Mouse (Mus musculus): Measurements from ENCODE around the gene Ndnf. TPM values are rescaled to one million over a fixed set of nuclear protein-coding genes. Genes with fewer than 3 reads are reported as not detected.

The Ndnf gene
- 7.4 and 7.9 TPM in 2 replicates for polyA plus RNA-seq (2015; fragmentation: Nextera tagmentation; extraction: Ambion mirVana)

DNA sequence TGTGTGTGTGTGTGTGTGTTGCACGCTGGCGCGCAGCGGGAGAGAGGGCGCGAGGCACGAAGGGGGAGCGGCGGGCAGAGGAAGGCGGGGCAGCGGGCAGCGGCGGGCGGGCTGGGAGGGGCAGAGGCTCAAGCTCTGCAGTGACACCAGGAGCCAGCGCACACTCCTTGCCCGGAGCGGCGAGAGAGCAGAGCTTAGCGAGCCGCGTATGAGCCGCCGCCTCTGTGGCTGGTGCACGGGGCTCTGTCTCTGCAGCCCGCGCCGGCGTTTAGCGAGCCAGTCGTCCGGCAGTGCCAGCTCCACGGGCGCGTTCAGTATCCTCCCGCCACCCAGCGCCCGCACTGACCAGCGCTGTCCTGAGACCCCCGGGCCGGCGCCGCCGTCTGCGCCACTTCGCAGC, at the start of gene Ndnf:
Gene Ndnf, plus strand, starts transcription at position 140 of the 400 bp plus-strand sequence.
- peak; percentile 82 for ATAC-seq (ENCODE audit: insufficient number of reproducible peaks, low FRiP score, low TSS enrichment, low read depth)
- no peaks in the 10 kb centered on the region for H3K36me3 ChIP-seq
- H3K4me2 ChIP-seq, result peak within 1 kb of the TSS; percentile 93
- H3K4me1 ChIP-seq, result peaks cover 13% of the 10 kb centered on the region
- WGBS, result 0% methylated on average over 30 of the region's 45 CpGs
- peak within 1 kb of the TSS; percentile 60 for H3K27ac ChIP-seq
- H3K27me3 ChIP-seq, result no peaks in the 10 kb centered on the region
- H3K9me3 ChIP-seq, result no peaks in the 10 kb centered on the region
- peak within 1 kb of the TSS; percentile 47 for H3K9ac ChIP-seq
- peak within 1 kb of the TSS; percentile 58 for H3K4me3 ChIP-seq

DNA sequence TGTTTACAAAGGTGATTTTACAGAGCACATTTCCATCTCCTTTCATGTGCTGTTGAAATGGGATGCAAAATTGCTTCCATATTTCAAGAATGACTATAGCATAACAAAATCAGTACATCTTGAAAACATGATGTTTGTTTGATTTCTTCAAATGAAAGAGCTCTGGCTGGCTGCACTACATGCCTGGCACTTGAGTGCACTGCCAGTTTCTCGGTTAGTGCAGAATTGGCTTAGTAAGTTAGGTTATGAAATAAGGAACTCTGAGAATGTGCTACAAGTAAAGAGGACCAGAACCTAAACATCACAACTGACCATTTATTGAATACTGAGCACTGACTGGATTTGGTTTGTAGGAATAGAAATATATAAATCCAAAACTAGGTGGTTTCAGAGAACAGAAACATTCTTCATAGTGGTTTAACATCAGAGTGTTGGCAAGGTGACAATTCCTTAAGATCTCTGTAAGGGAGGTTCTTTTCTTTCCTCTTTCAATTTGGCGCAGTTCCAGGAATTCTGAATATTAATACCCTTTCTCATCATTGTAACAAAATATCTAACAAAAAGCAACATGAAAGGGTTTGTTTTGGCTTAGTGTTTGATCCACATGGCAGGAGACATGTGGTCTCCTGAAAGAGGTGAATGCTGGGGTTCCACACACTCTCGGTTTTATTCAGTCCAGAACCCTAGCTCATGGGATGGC, 48.2 kb upstream of the Ndnf start:
- H3K4me3 ChIP-seq, result no peak overlapping the region
- no peak overlapping the region for H3K9ac ChIP-seq
- no peaks in the 10 kb centered on the region for H3K27me3 ChIP-seq
- no peak overlapping the region for H3K27ac ChIP-seq
- H3K4me1 ChIP-seq, result no peaks in the 10 kb centered on the region
- H3K36me3 ChIP-seq, result no peaks in the 10 kb centered on the region
- ATAC-seq (ENCODE audit: insufficient number of reproducible peaks, low FRiP score, low TSS enrichment, low read depth), result no peak
- 64% methylated on average over 3 of the region's 3 CpGs for WGBS
- no peaks in the 10 kb centered on the region for H3K9me3 ChIP-seq
- H3K4me2 ChIP-seq, result no peak overlapping the region

DNA sequence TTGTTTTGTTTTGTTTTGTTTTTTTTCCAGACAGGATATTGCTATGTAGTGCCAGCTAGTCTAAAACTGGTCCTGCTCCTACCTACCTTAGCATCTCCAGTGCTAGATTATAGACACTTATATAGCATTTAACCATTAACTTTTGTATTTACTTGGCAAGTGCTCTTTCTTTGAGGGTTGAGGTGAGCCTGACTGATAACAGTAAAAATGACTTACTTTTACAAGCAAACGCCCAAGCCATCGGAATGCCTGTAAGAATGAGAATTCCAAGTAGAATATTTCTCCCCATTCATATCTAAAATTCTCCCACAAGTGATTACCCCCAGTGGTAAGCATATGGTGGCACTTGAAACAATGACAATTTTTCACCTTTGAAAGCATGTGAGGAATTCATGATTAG, 40.8 kb upstream of the Ndnf start:
- Histone ChIP-seq H3K27ac (no peak overlapping the region), H3K4me3 (no peak overlapping the region), H3K9ac (no peak overlapping the region), H3K4me1 (no peaks in the 10 kb centered on the region), H3K36me3 (no peaks in the 10 kb centered on the region), H3K4me2 (no peak overlapping the region), H3K27me3 (no peaks in the 10 kb centered on the region), H3K9me3 (no peaks in the 10 kb centered on the region)
- WGBS, result 83% methylated on average over 2 of the region's 2 CpGs
- ATAC-seq (ENCODE audit: insufficient number of reproducible peaks, low FRiP score, low TSS enrichment, low read depth), result no peak

DNA sequence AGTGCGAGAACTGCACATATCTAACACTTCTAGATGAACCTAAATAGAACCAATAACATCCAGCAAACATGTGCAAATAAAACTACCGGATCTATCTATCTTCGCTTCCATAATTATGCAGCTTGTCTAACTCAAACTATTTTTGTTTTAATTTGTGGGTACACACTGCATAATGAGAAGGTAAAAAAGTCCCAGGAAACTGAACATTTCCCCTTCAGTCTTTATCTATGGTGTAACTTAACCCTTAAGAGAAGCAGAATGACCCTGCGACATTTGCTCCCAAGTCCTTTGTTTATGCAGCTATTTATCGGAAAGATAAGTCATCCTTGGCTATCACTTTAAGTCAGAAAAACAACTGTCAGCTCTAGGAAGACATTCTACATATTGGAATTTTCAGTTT, 39.2 kb upstream of the Ndnf start:
- no peak overlapping the region for H3K4me2 ChIP-seq
- no peaks in the 10 kb centered on the region for H3K9me3 ChIP-seq
- H3K36me3 ChIP-seq, result no peaks in the 10 kb centered on the region
- no peaks in the 10 kb centered on the region for H3K27me3 ChIP-seq
- H3K9ac ChIP-seq, result no peak overlapping the region
- no peak overlapping the region for H3K4me3 ChIP-seq
- H3K27ac ChIP-seq, result no peak overlapping the region
- no peak for ATAC-seq (ENCODE audit: insufficient number of reproducible peaks, low FRiP score, low TSS enrichment, low read depth)
- 80% methylated on average over 5 of the region's 5 CpGs for WGBS
- no peaks in the 10 kb centered on the region for H3K4me1 ChIP-seq

DNA sequence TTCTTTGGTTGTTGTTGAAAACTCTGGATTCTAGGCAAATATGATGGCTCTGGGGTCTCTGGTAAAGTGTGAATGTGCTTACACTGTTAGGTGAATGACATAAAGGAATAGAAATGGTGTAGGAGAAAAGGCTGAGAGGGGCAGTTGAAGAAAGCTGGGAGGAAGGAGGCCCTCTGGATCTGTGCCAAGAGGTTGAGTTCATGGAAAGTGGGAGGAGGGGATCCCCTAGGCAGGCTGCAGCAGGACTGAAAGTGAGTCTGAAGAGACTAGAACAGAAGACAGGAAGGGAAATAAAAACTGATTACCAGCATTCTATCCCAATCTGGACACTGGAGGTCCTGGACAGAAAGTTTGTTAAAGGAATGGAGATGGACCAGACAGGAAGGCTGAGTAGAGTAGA, 29.0 kb upstream of the Ndnf start:
- Histone ChIP-seq H3K9ac (no peak overlapping the region), H3K4me2 (no peak overlapping the region), H3K27me3 (no peaks in the 10 kb centered on the region), H3K27ac (no peak overlapping the region), H3K9me3 (no peaks in the 10 kb centered on the region), H3K4me3 (no peak overlapping the region), H3K4me1 (no peaks in the 10 kb centered on the region), H3K36me3 (no peaks in the 10 kb centered on the region)
- no peak for ATAC-seq (ENCODE audit: insufficient number of reproducible peaks, low FRiP score, low TSS enrichment, low read depth)

DNA sequence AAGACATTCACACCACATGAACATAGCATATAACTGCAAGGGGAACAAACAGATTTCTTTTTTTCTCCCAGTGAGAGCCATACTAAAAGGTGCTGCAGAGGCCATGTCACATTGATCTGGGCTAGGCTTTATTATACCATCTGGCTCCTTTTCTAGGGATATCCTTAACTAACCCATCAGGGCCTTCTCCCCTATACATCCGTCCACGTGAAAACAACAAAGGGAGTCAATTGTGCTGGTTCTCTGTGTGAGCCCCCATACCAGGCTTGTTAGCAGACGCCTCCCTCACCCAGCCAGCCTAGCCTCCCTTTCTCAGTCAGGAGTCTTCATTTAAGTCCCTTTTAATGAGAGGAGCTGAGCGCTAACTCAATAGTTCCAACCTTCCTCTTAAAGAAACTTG, 27.3 kb upstream of the Ndnf start:
- no peak for ATAC-seq (ENCODE audit: insufficient number of reproducible peaks, low FRiP score, low TSS enrichment, low read depth)
- Histone ChIP-seq H3K4me2 (no peak overlapping the region), H3K9ac (no peak overlapping the region), H3K9me3 (no peaks in the 10 kb centered on the region), H3K4me3 (no peak overlapping the region), H3K36me3 (no peaks in the 10 kb centered on the region), H3K4me1 (no peaks in the 10 kb centered on the region), H3K27me3 (no peaks in the 10 kb centered on the region), H3K27ac (no peak overlapping the region)
- WGBS, result 61% methylated on average over 4 of the region's 4 CpGs

DNA sequence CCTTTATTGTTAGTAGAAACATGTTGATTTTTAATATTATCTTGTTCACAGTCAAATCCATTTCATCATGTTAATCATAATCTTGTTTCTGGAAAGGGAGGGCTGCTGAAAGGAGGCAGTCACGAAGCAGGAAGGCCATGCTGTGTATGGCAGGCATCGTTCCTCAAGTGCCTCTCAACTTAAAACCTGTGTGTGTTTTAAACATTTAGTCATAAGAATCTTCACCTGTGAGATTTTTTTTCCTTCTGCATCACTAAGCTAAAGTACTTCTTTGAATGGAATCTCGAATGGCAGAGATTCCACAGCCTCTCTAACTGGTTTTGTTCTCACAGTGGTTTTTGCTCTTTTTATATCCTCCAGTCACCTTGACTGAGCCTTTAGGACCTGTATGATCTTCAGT, 25.0 kb upstream of the Ndnf start:
- Histone ChIP-seq H3K4me3 (no peak overlapping the region), H3K36me3 (no peaks in the 10 kb centered on the region), H3K9me3 (no peaks in the 10 kb centered on the region), H3K4me1 (no peaks in the 10 kb centered on the region), H3K9ac (no peak overlapping the region), H3K27me3 (no peaks in the 10 kb centered on the region), H3K27ac (no peak overlapping the region), H3K4me2 (no peak overlapping the region)
- no peak for ATAC-seq (ENCODE audit: insufficient number of reproducible peaks, low FRiP score, low TSS enrichment, low read depth)
- WGBS, result 79% methylated on average over 3 of the region's 3 CpGs

DNA sequence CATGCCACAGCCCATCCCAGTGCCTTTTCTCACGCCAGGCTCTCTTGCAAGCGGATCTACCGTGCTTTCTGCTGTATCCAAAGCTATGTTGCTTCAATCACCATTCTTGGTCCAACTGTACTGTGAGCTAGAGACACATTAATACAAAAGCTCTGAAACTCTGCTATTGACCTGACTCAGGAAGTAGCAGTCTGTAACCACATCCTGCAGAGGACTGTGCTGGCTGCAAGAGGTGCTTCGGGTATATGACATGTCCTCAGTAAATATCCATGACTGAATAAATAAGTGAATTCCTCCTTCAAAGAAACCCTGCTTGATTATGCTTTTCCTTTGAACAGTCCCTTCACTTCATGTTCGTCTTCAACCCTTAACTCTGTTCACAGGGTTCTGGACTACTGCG, 23.7 kb upstream of the Ndnf start:
- 80% methylated on average over 6 of the region's 6 CpGs for WGBS
- no peak overlapping the region for H3K27ac ChIP-seq
- H3K4me3 ChIP-seq, result no peak overlapping the region
- no peaks in the 10 kb centered on the region for H3K27me3 ChIP-seq
- H3K4me1 ChIP-seq, result no peaks in the 10 kb centered on the region
- H3K36me3 ChIP-seq, result no peaks in the 10 kb centered on the region
- no peak overlapping the region for H3K9ac ChIP-seq
- H3K4me2 ChIP-seq, result no peak overlapping the region
- no peak for ATAC-seq (ENCODE audit: insufficient number of reproducible peaks, low FRiP score, low TSS enrichment, low read depth)
- no peaks in the 10 kb centered on the region for H3K9me3 ChIP-seq

DNA sequence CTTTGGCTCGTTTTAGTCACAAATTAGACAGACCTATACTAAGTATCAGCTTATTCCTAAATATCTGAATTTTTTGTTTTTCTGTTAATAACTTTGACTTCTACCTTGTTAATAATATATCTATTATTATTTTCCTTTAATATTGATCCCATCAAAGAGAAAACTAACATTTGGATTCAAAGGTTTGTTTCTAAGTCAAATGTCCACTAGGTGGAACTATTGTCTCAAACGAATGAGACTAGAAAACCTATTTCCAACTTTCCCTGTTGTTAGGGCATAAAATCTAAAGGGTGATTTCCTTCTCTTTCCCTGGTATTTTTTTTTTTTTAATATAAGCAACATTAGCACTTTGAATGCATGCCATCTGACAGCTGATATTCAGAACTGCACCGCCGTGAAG, 20.0 kb upstream of the Ndnf start:
- no peak overlapping the region for H3K9ac ChIP-seq
- H3K27ac ChIP-seq, result no peak overlapping the region
- H3K27me3 ChIP-seq, result no peaks in the 10 kb centered on the region
- H3K4me3 ChIP-seq, result no peak overlapping the region
- no peaks in the 10 kb centered on the region for H3K36me3 ChIP-seq
- H3K4me1 ChIP-seq, result no peaks in the 10 kb centered on the region
- no peaks in the 10 kb centered on the region for H3K9me3 ChIP-seq
- ATAC-seq (ENCODE audit: insufficient number of reproducible peaks, low FRiP score, low TSS enrichment, low read depth), result no peak
- 32% methylated on average over 4 of the region's 4 CpGs for WGBS
- no peak overlapping the region for H3K4me2 ChIP-seq

DNA sequence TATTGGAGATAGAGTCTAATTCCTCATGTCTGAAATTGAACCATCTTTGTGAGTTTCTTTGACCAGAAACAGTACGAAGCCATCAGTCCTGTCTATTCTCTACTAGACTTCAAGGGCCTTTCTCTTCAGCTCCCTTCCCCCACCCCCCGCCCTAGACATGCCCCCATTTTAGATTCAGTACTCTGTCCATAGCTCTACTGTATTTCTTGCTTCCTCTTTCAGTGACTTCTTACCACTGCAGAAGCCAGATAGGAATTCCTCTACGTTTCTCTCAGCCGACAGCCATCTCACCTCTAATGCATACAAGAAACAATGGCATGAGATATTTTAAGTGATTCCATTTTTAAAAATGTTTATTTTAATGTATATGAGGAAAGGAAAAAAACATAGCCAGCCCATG, 10.1 kb upstream of the Ndnf start:
- Histone ChIP-seq H3K9ac (no peak overlapping the region), H3K4me3 (no peak overlapping the region), H3K27me3 (no peaks in the 10 kb centered on the region), H3K36me3 (no peaks in the 10 kb centered on the region), H3K9me3 (no peaks in the 10 kb centered on the region), H3K4me2 (no peak overlapping the region), H3K4me1 (no peaks in the 10 kb centered on the region), H3K27ac (no peak overlapping the region)
- WGBS, result 76% methylated on average over 4 of the region's 4 CpGs
- ATAC-seq (ENCODE audit: insufficient number of reproducible peaks, low FRiP score, low TSS enrichment, low read depth), result no peak

DNA sequence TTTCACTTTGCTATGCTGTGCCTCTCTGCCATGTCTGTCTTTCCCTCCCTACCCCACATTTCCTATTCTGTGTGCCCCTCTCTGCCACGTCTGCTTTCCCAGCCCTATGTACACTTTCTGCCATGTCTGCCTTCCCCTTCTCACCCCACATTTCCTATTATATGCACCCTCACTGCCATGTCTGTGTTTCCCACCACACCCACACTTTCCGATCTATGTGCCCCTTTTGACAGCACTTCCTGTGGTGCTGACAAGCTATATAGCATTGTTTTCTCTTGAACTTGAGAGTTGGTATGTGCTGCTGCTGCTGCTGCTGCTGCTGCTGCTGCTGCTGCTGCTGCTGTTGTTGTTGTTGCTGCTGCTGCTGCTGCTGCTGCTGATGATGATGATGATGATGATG, 9.3 kb upstream of the Ndnf start:
- Histone ChIP-seq H3K9me3 (no peaks in the 10 kb centered on the region), H3K4me3 (no peak overlapping the region)
- WGBS, result 58% methylated on average over 2 of the region's 2 CpGs

DNA sequence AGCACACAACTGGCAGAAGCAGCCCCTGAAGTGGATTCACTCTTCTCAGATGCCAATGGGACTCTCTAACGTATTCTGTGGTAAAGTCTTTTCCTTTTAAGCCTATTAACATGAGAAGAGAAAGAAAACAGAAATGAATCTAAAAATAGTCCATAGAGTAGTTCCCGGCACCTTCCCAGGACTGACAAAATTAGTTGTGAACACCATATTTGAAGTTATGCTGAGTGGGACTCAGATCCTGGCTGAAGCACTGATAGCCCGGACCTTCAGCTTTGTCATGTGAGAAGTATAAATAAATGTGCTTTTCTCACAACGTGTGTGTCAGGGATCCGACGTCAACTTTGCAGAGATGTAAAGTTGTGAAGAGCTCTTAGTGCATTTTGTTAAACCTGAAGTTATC, 7.4 kb upstream of the Ndnf start:
- no peak overlapping the region for H3K4me3 ChIP-seq
- no peak overlapping the region for H3K4me2 ChIP-seq
- 73% methylated on average over 6 of the region's 6 CpGs for WGBS
- H3K27ac ChIP-seq, result no peak overlapping the region
- H3K9me3 ChIP-seq, result no peaks in the 10 kb centered on the region
- no peaks in the 10 kb centered on the region for H3K36me3 ChIP-seq
- H3K4me1 ChIP-seq, result no peaks in the 10 kb centered on the region
- no peak overlapping the region for H3K9ac ChIP-seq
- ATAC-seq (ENCODE audit: insufficient number of reproducible peaks, low FRiP score, low TSS enrichment, low read depth), result no peak
- H3K27me3 ChIP-seq, result no peaks in the 10 kb centered on the region

More for the DNA sequence above, 9.3 kb upstream of the Ndnf start:
- no peaks in the 10 kb centered on the region for H3K4me1 ChIP-seq
- H3K9ac ChIP-seq, result no peak overlapping the region
- H3K27me3 ChIP-seq, result no peaks in the 10 kb centered on the region
- H3K36me3 ChIP-seq, result no peaks in the 10 kb centered on the region
- no peak for ATAC-seq (ENCODE audit: insufficient number of reproducible peaks, low FRiP score, low TSS enrichment, low read depth)
- no peak overlapping the region for H3K27ac ChIP-seq
- H3K4me2 ChIP-seq, result no peak overlapping the region

DNA sequence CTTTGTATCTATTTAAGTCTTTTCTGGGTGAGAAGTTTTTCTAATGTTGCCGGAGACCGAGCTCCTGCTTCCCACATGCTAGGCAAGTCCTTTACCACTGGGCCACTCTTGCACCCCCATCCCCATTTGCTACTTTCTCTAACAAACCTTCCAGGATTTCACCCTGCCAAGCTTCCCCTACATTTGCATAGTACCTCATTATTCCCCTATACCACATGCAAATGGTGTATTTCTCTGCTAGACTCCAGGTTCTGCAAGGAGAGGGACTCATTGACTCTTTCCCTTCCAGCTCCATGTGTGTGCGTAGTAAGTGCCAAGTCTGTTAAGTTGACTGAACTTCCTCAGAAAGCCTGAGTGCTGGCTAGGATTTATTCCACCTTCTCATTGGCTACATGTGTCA, 5.1 kb upstream of the Ndnf start:
- H3K4me3 ChIP-seq, result no peak overlapping the region
- H3K27me3 ChIP-seq, result no peaks in the 10 kb centered on the region
- H3K9ac ChIP-seq, result no peak overlapping the region
- no peak overlapping the region for H3K4me2 ChIP-seq
- 79% methylated on average over 3 of the region's 3 CpGs for WGBS
- 0 out of 2 replicates have a peak, but pooled peaks cover 4% of the 10 kb centered on the region for H3K4me1 ChIP-seq
- ATAC-seq (ENCODE audit: insufficient number of reproducible peaks, low FRiP score, low TSS enrichment, low read depth), result no peak
- H3K27ac ChIP-seq, result no peak overlapping the region
- no peaks in the 10 kb centered on the region for H3K9me3 ChIP-seq
- no peaks in the 10 kb centered on the region for H3K36me3 ChIP-seq
